Mouse (Mus musculus): ENCODE results near the gene Papss1. TPM values are rescaled to one million over a fixed set of nuclear protein-coding genes. Genes with fewer than 3 reads are reported as not detected.

Gene Papss1
- polyA plus RNA-seq, 1 experiment from 2014 or later = 82.7 TPM

GRCm38 (mm10) chr3:131594361-131594760 lies 29.8 kb downstream of the Papss1 start:
- H3K36me3 ChIP-seq = peaks cover 51% of the 10 kb centered on the region
- 95% methylated on average over 11 of the region's 11 CpGs for WGBS

GRCm38 (mm10) chr3:131595546-131596245 lies 31.1 kb downstream of the Papss1 start:
- DNase-seq (ENCODE audit: low spot score) = no peak
- Histone ChIP-seq H3K9me3 (replicated peaks) (no peaks in the 10 kb centered on the region), H3K27ac (no peak overlapping the region), H3K4me1 (peaks cover 4% of the 10 kb centered on the region; the same call in 1 of the 2 replicates), H3K36me3 (peaks cover 46% of the 10 kb centered on the region), H3K27me3 (ENCODE audit: low read depth, poor library complexity, severe bottlenecking) (no peaks in the 10 kb centered on the region), H3K4me3 (no peak overlapping the region)
- 95% methylated on average over 14 of the region's 14 CpGs for WGBS

More at GRCm38 (mm10) chr3:131594361-131594760, 29.8 kb downstream of the Papss1 start:
- Histone ChIP-seq H3K4me1 (peaks cover 4% of the 10 kb centered on the region; the same call in 1 of the 2 replicates), H3K27ac (no peak overlapping the region), H3K9me3 (replicated peaks) (no peaks in the 10 kb centered on the region), H3K4me3 (no peak overlapping the region), H3K27me3 (ENCODE audit: low read depth, poor library complexity, severe bottlenecking) (no peaks in the 10 kb centered on the region)
- DNase-seq (ENCODE audit: low spot score) = no peak

GRCm38 (mm10) chr3:131600726-131601125 lies 36.2 kb downstream of the Papss1 start:
- H3K36me3 ChIP-seq = peaks cover 57% of the 10 kb centered on the region
- no peak for DNase-seq (ENCODE audit: low spot score)
- WGBS = 93% methylated on average over 11 of the region's 11 CpGs
- no peak overlapping the region for H3K27ac ChIP-seq
- H3K27me3 ChIP-seq (ENCODE audit: low read depth, poor library complexity, severe bottlenecking) = no peaks in the 10 kb centered on the region
- H3K9me3 ChIP-seq (replicated peaks) = no peaks in the 10 kb centered on the region
- no peaks in the 10 kb centered on the region for H3K4me1 ChIP-seq
- H3K4me3 ChIP-seq = no peak overlapping the region

GRCm38 (mm10) chr3:131601366-131601765 lies 36.8 kb downstream of the Papss1 start:
- 90% methylated on average over 1 of the region's 1 CpGs for WGBS
- peaks cover 61% of the 10 kb centered on the region for H3K36me3 ChIP-seq
- H3K27ac ChIP-seq = no peak overlapping the region

GRCm38 (mm10) chr3:131602995-131603414 lies 38.4 kb downstream of the Papss1 start:
- Histone ChIP-seq H3K9me3 (replicated peaks) (no peaks in the 10 kb centered on the region), H3K4me3 (no peak overlapping the region), H3K27ac (no peak overlapping the region), H3K36me3 (peaks cover 68% of the 10 kb centered on the region), H3K4me1 (no peaks in the 10 kb centered on the region), H3K27me3 (ENCODE audit: low read depth, poor library complexity, severe bottlenecking) (no peaks in the 10 kb centered on the region)
- 65% methylated on average over 4 of the region's 4 CpGs for WGBS
- DNase-seq (ENCODE audit: low spot score) = no peak

More at GRCm38 (mm10) chr3:131601366-131601765, 36.8 kb downstream of the Papss1 start:
- Histone ChIP-seq H3K4me1 (no peaks in the 10 kb centered on the region), H3K4me3 (no peak overlapping the region), H3K9me3 (replicated peaks) (no peaks in the 10 kb centered on the region), H3K27me3 (ENCODE audit: low read depth, poor library complexity, severe bottlenecking) (no peaks in the 10 kb centered on the region)
- no peak for DNase-seq (ENCODE audit: low spot score)

GRCm38 (mm10) chr3:131608112-131608511 lies 43.5 kb downstream of the Papss1 start:
- DNase-seq (ENCODE audit: low spot score) = no peak
- no peaks in the 10 kb centered on the region for H3K9me3 ChIP-seq (replicated peaks)
- no peak overlapping the region for H3K27ac ChIP-seq
- no peak overlapping the region for H3K4me3 ChIP-seq
- WGBS = 90% methylated on average over 6 of the region's 6 CpGs
- no peaks in the 10 kb centered on the region for H3K27me3 ChIP-seq (ENCODE audit: low read depth, poor library complexity, severe bottlenecking)
- H3K4me1 ChIP-seq = peaks cover 3% of the 10 kb centered on the region
- H3K36me3 ChIP-seq = peaks cover 82% of the 10 kb centered on the region

GRCm38 (mm10) chr3:131609651-131610050 lies 45.1 kb downstream of the Papss1 start:
- Histone ChIP-seq H3K4me3 (no peak overlapping the region), H3K36me3 (peaks cover 80% of the 10 kb centered on the region), H3K4me1 (peaks cover 17% of the 10 kb centered on the region), H3K27ac (no peak overlapping the region), H3K9me3 (replicated peaks) (no peaks in the 10 kb centered on the region), H3K27me3 (ENCODE audit: low read depth, poor library complexity, severe bottlenecking) (no peaks in the 10 kb centered on the region)
- DNase-seq (ENCODE audit: low spot score) = no peak
- 93% methylated on average over 4 of the region's 4 CpGs for WGBS

- Histone ChIP-seq H3K4me1 (peaks cover 23% of the 10 kb centered on the region), H3K4me3 (no peak overlapping the region), H3K36me3 (peaks cover 76% of the 10 kb centered on the region), H3K27ac (no peak overlapping the region), H3K27me3 (ENCODE audit: low read depth, poor library complexity, severe bottlenecking) (no peaks in the 10 kb centered on the region), H3K9me3 (replicated peaks) (no peaks in the 10 kb centered on the region)
- WGBS = 73% methylated on average over 6 of the region's 6 CpGs
- no peak for DNase-seq (ENCODE audit: low spot score)
These were observed 46.0 kb downstream of the Papss1 start for GRCm38 (mm10) chr3:131610595-131610994.

- Histone ChIP-seq H3K4me3 (no peak overlapping the region), H3K36me3 (peaks cover 66% of the 10 kb centered on the region), H3K27ac (no peak overlapping the region), H3K9me3 (replicated peaks) (no peaks in the 10 kb centered on the region), H3K4me1 (peaks cover 23% of the 10 kb centered on the region), H3K27me3 (ENCODE audit: low read depth, poor library complexity, severe bottlenecking) (no peaks in the 10 kb centered on the region)
- 87% methylated on average over 5 of the region's 5 CpGs for WGBS
- no peak for DNase-seq (ENCODE audit: low spot score)
These were observed 48.3 kb downstream of the Papss1 start for GRCm38 (mm10) chr3:131612847-131613246.

- H3K27me3 ChIP-seq (ENCODE audit: low read depth, poor library complexity, severe bottlenecking) = no peaks in the 10 kb centered on the region
- H3K4me1 ChIP-seq = peaks cover 23% of the 10 kb centered on the region
- 19% methylated on average over 8 of the region's 8 CpGs for WGBS
- H3K36me3 ChIP-seq = peaks cover 66% of the 10 kb centered on the region
- no peak overlapping the region; the same call in 1 of the 2 replicates for H3K27ac ChIP-seq
- no peak for DNase-seq (ENCODE audit: low spot score)
- H3K4me3 ChIP-seq = no peak overlapping the region
- H3K9me3 ChIP-seq (replicated peaks) = no peaks in the 10 kb centered on the region
These were observed 49.5 kb downstream of the Papss1 start for GRCm38 (mm10) chr3:131614056-131614455.

GRCm38 (mm10) chr3:131618580-131619338 lies 54.2 kb downstream of the Papss1 start:
- peaks cover 13% of the 10 kb centered on the region for H3K4me1 ChIP-seq
- no peak overlapping the region for H3K4me3 ChIP-seq
- no peaks in the 10 kb centered on the region for H3K27me3 ChIP-seq (ENCODE audit: low read depth, poor library complexity, severe bottlenecking)
- no peak for DNase-seq (ENCODE audit: low spot score)
- H3K36me3 ChIP-seq = peaks cover 43% of the 10 kb centered on the region
- 94% methylated on average over 18 of the region's 18 CpGs for WGBS
- H3K9me3 ChIP-seq (replicated peaks) = no peaks in the 10 kb centered on the region
- H3K27ac ChIP-seq = no peak overlapping the region

GRCm38 (mm10) chr3:131623208-131623607 lies 58.6 kb downstream of the Papss1 start:
- WGBS = 98% methylated on average over 1 of the region's 1 CpGs

GRCm38 (mm10) chr3:131624063-131624462 lies 59.5 kb downstream of the Papss1 start:
- no peaks in the 10 kb centered on the region for H3K9me3 ChIP-seq (replicated peaks)
- no peak overlapping the region for H3K27ac ChIP-seq
- peaks cover 48% of the 10 kb centered on the region for H3K36me3 ChIP-seq
- H3K4me3 ChIP-seq = no peak overlapping the region
- no peaks in the 10 kb centered on the region for H3K4me1 ChIP-seq
- 95% methylated on average over 9 of the region's 9 CpGs for WGBS
- DNase-seq (ENCODE audit: low spot score) = no peak
- no peaks in the 10 kb centered on the region for H3K27me3 ChIP-seq (ENCODE audit: low read depth, poor library complexity, severe bottlenecking)

More at GRCm38 (mm10) chr3:131623208-131623607, 58.6 kb downstream of the Papss1 start:
- Histone ChIP-seq H3K27me3 (ENCODE audit: low read depth, poor library complexity, severe bottlenecking) (no peaks in the 10 kb centered on the region), H3K27ac (no peak overlapping the region), H3K4me1 (no peaks in the 10 kb centered on the region), H3K9me3 (replicated peaks) (no peaks in the 10 kb centered on the region), H3K4me3 (no peak overlapping the region), H3K36me3 (peaks cover 56% of the 10 kb centered on the region)
- no peak for DNase-seq (ENCODE audit: low spot score)

Measured in limb, embryonic 10.5 days (tissue).